Mouse (Mus musculus) ES-E14 (cell line): ENCODE data around the gene Dnttip1.

Source experiments
- CHD2 ChIP-seq: IDR thresholded peaks from 2 replicates; pipeline ENCODE4 v1.6.1; 2014; ENCODE audit warnings: mild to moderate bottlenecking, low read depth, low read length, inconsistent platforms
- HCFC1 ChIP-seq: IDR thresholded peaks from 2 replicates; pipeline ENCODE4 v1.6.1; 2012; ENCODE audit warnings: low read length, inconsistent platforms, borderline replicate concordance; ENCODE audit not compliant: insufficient read depth
- MAFK ChIP-seq: IDR thresholded peaks from 2 replicates; pipeline ENCODE4 v1.6.1; 2014; ENCODE audit warnings: mild to moderate bottlenecking, low read depth, low read length, inconsistent platforms; ENCODE audit not compliant: insufficient read depth
- ZC3H11A ChIP-seq: IDR thresholded peaks from 2 replicates; pipeline ENCODE4 v1.6.1; 2012; ENCODE audit warnings: low read depth, mild to moderate bottlenecking, inconsistent platforms, low read length, borderline replicate concordance
- ZNF384 ChIP-seq: IDR thresholded peaks from 2 replicates; pipeline ENCODE4 v1.6.1; 2012; ENCODE audit warnings: low read depth, low read length, inconsistent platforms

GRCm38 (mm10) chr2:164771123-164771522 lies 25.3 kb downstream of the Dnttip1 start:
- no peak for TF ChIP-seq MAFK
- TF ChIP-seq ZNF384 = no peak
- TF ChIP-seq HCFC1 = no peak
- no peak for TF ChIP-seq ZC3H11A
- no peak for TF ChIP-seq CHD2
